Mouse (Mus musculus) forebrain, embryonic 13.5 days (tissue): ENCODE data around the gene Lekr1. TPM values are rescaled to one million over a fixed set of nuclear protein-coding genes. Genes with fewer than 3 reads are reported as not detected.

ENCODE experiments used
- ATAC-seq: fragments of 200-750 bp; cut with Nextera tagmentation; 2 replicates; pipeline ENCODE4 v1.8.0; 2017
- H3K27ac ChIP-seq: fragments of 300-500 bp; sonication (generic); 2 replicates; pipeline ENCODE4 v1.5.1; 2015; ENCODE audit warnings: inconsistent platforms, mild to moderate bottlenecking, moderate library complexity
- H3K27me3 ChIP-seq: fragments of 300-500 bp; sonication (generic); 2 replicates; pipeline ENCODE4 v1.6.1; 2015; ENCODE audit warnings: mild to moderate bottlenecking, inconsistent platforms
- H3K36me3 ChIP-seq: fragments of 300-500 bp; sonication (generic); 2 replicates; pipeline ENCODE4 v1.6.1; 2015; ENCODE audit warnings: mild to moderate bottlenecking, inconsistent platforms; ENCODE audit not compliant: poor library complexity, severe bottlenecking
- H3K4me1 ChIP-seq: fragments of 300-500 bp; sonication (generic); 2 replicates; pipeline ENCODE4 v1.6.1; 2015; ENCODE audit warnings: inconsistent platforms
- H3K4me2 ChIP-seq: fragments of 300-500 bp; sonication (generic); 2 replicates; pipeline ENCODE4 v1.6.1; 2015; ENCODE audit warnings: inconsistent platforms, mild to moderate bottlenecking, moderate library complexity
- H3K4me3 ChIP-seq: fragments of 300-500 bp; sonication (generic); 2 replicates; pipeline ENCODE4 v1.5.1; 2015; ENCODE audit warnings: mild to moderate bottlenecking, inconsistent platforms
- H3K9ac ChIP-seq: fragments of 300-500 bp; sonication (generic); 2 replicates; pipeline ENCODE4 v1.6.1; 2015; ENCODE audit warnings: mild to moderate bottlenecking, inconsistent platforms
- H3K9me3 ChIP-seq: fragments of 300-500 bp; sonication (generic); replicated peaks from 2 replicates; pipeline ENCODE4 v1.6.1; 2016; ENCODE audit warnings: inconsistent platforms
- WGBS: fragments of 180-500 bp; shearing (Covaris S2); methylation state at CpG from one replicate; pipeline ENCODE4 v1.1.7; 2015; 5-methylcytosine and 5-hydroxymethylcytosine counted together
- polyA plus RNA-seq: library from polyadenylated mRNA; unstranded; fragments of >200 nt; fragmentation: Nextera tagmentation; extraction: Ambion mirVana; gene quantifications from 2 replicates; pipeline ENCODE4 v1.2.1, GENCODE M21; 2015

The Lekr1 gene
- polyA plus RNA-seq, 1 experiment from 2014 or later, result 7.0 TPM

- peak; percentile 24 for ATAC-seq
- WGBS, result under 1% methylated on average over 18 of the region's 18 CpGs
- H3K36me3 ChIP-seq, result no peaks in the 10 kb centered on the region
- peak overlapping the region; percentile 95 for H3K4me2 ChIP-seq
- H3K27ac ChIP-seq, result no peak overlapping the region
- H3K9me3 ChIP-seq, result no peaks in the 10 kb centered on the region
- peak overlapping the region; percentile 75; the same call in 1 of the 2 replicates for H3K9ac ChIP-seq
- peak overlapping the region; percentile 61 for H3K4me3 ChIP-seq
- peaks cover 19% of the 10 kb centered on the region for H3K4me1 ChIP-seq
- peaks cover 33% of the 10 kb centered on the region for H3K27me3 ChIP-seq
These were observed 7.9 kb upstream of the Lekr1 start for GRCm38 (mm10) chr3:65658081-65658612.

DNA sequence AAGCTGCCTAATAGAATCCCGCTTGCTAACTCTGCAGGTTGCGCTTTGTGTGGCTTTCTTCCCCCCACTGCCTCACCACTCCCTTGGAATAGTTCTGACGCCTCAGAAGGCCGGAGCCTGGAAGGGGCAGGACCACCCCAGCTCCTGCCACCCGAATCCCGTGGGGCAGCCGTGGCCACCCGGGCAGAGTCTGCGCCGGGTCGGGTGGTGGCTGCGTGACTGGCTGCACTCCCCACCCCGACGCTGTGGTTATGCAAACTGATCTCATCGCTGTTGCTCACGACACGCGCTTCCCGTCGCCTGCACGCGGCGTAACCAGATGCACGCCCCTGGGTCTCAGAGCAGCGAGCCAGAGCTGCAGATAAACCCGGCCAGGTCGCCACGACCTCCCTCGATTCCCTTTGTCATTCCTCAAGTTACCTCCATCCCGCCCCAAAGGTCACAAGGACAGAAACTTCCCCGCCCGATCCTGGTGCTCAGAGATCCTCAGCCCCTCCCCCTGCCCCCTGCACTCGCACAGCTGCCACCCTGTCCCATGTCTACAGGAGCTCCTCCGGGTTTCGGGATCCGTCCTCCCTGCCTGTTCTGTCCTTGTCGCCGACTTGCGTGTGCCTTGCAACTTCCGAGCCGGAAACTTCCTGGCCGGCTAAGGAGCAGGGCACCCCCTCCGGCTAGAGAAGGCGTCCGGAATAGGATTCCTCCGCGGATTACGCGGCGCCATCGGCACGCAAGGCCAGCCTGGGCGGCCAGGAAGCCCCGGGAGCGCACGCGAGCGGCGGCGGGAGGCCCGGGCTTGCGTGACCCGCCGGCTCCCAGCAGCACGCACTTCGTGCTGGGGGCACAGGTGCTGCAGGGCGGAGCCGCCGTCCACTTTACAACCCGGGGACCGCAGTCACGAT lies 7.1 kb upstream of the Lekr1 start:
- Histone ChIP-seq H3K27me3 (peaks cover 33% of the 10 kb centered on the region), H3K4me3 (peak overlapping the region; percentile 61), H3K9ac (peak overlapping the region; percentile 75), H3K27ac (peak overlapping the region; percentile 32), H3K4me2 (peak overlapping the region; percentile 95), H3K36me3 (no peaks in the 10 kb centered on the region), H3K9me3 (no peaks in the 10 kb centered on the region), H3K4me1 (peaks cover 19% of the 10 kb centered on the region)
- peak; percentile 81 for ATAC-seq
- 1% methylated on average over 72 of the region's 72 CpGs for WGBS

- H3K4me1 ChIP-seq, result peaks cover 19% of the 10 kb centered on the region
- H3K27ac ChIP-seq, result no peak overlapping the region
- H3K9me3 ChIP-seq, result no peaks in the 10 kb centered on the region
- ATAC-seq, result peak; percentile 31
- H3K4me2 ChIP-seq, result peak overlapping the region; percentile 95
- peak overlapping the region; percentile 75 for H3K9ac ChIP-seq
- H3K36me3 ChIP-seq, result no peaks in the 10 kb centered on the region
- peak overlapping the region; percentile 61 for H3K4me3 ChIP-seq
- WGBS, result 3% methylated on average over 9 of the region's 9 CpGs
- peaks cover 32% of the 10 kb centered on the region for H3K27me3 ChIP-seq
These were observed 6.5 kb upstream of the Lekr1 start for GRCm38 (mm10) chr3:65659620-65659932.

GRCm38 (mm10) chr3:65660336-65660735 lies 5.7 kb upstream of the Lekr1 start:
- no peak for ATAC-seq
- Histone ChIP-seq H3K27ac (no peak overlapping the region), H3K9me3 (no peaks in the 10 kb centered on the region), H3K9ac (no peak overlapping the region), H3K4me2 (no peak overlapping the region), H3K27me3 (peaks cover 25% of the 10 kb centered on the region), H3K4me1 (peaks cover 20% of the 10 kb centered on the region), H3K36me3 (no peaks in the 10 kb centered on the region), H3K4me3 (no peak overlapping the region)
- 93% methylated on average over 4 of the region's 4 CpGs for WGBS

- no peaks in the 10 kb centered on the region for H3K36me3 ChIP-seq
- H3K4me3 ChIP-seq, result no peak overlapping the region
- WGBS, result 90% methylated on average over 3 of the region's 3 CpGs
- no peak overlapping the region for H3K4me2 ChIP-seq
- no peaks in the 10 kb centered on the region for H3K9me3 ChIP-seq
- peaks cover 26% of the 10 kb centered on the region for H3K4me1 ChIP-seq
- no peak overlapping the region for H3K9ac ChIP-seq
- peaks cover 14% of the 10 kb centered on the region for H3K27me3 ChIP-seq
- no peak for ATAC-seq
- no peak overlapping the region for H3K27ac ChIP-seq
These were observed 4.3 kb upstream of the Lekr1 start for GRCm38 (mm10) chr3:65661731-65662130.

- no peak for ATAC-seq
- no peak overlapping the region for H3K4me2 ChIP-seq
- no peak overlapping the region for H3K9ac ChIP-seq
- peaks cover 10% of the 10 kb centered on the region for H3K27me3 ChIP-seq
- WGBS, result 75% methylated on average over 11 of the region's 11 CpGs
- H3K9me3 ChIP-seq, result no peaks in the 10 kb centered on the region
- no peak overlapping the region for H3K27ac ChIP-seq
- H3K4me3 ChIP-seq, result no peak overlapping the region
- peaks cover 12% of the 10 kb centered on the region for H3K4me1 ChIP-seq
- no peaks in the 10 kb centered on the region for H3K36me3 ChIP-seq
These were observed 2.9 kb upstream of the Lekr1 start for GRCm38 (mm10) chr3:65663176-65663575.

GRCm38 (mm10) chr3:65670216-65670615 lies 4.2 kb downstream of the Lekr1 start:
- Histone ChIP-seq H3K36me3 (no peaks in the 10 kb centered on the region), H3K9me3 (no peaks in the 10 kb centered on the region), H3K4me1 (peaks cover 9% of the 10 kb centered on the region), H3K4me2 (no peak overlapping the region), H3K9ac (no peak overlapping the region; the same call in 1 of the 2 replicates), H3K27me3 (no peaks in the 10 kb centered on the region; the same call in 1 of the 2 replicates), H3K4me3 (no peak overlapping the region), H3K27ac (no peak overlapping the region)
- WGBS, result 61% methylated on average over 6 of the region's 6 CpGs
- no peak for ATAC-seq

DNA sequence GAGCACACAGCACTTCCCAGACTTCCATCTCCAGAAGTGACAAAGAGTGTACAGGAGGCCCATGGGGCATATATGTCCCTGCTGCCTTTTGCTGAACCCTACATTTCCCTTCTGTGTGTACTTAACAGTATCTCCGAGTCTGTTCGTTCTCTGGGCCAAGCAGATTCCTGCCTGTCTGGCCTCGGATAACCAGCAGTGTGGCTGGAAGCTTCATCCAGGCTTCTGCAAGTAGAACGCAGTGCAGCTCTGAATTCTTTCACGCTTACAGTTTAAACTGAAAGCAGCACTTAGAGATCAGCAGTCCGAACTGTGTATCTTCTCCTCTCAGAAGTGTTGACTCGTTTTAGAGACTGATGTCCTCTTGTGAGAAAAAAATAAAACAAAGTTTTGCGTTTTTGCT lies 7.7 kb downstream of the Lekr1 start:
- Histone ChIP-seq H3K36me3 (no peaks in the 10 kb centered on the region), H3K4me1 (no peaks in the 10 kb centered on the region), H3K4me2 (no peak overlapping the region), H3K27ac (no peak overlapping the region), H3K9me3 (no peaks in the 10 kb centered on the region), H3K4me3 (no peak overlapping the region), H3K9ac (no peak overlapping the region), H3K27me3 (no peaks in the 10 kb centered on the region)
- no peak for ATAC-seq
- 72% methylated on average over 8 of the region's 8 CpGs for WGBS

DNA sequence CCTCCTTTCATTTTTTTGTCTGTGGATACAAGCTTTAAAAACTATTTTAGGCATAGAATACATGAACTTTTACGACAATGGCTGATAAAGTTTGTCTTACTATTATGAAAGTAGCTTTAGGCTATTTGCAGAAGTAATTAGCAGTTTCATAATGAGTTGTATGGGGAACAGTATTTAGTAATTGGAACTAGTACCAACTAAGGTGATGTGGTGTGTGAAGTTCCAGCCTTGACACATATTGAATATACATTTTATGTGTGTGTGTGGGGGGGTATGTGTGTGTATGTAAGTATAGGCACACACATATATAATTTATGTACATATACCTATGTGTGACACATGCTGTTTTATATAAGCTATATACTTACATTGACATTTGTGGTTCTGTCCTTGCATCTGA lies 14.6 kb downstream of the Lekr1 start:
- H3K27ac ChIP-seq, result no peak overlapping the region
- no peak overlapping the region for H3K4me2 ChIP-seq
- no peaks in the 10 kb centered on the region for H3K36me3 ChIP-seq
- ATAC-seq, result no peak
- WGBS, result 93% methylated on average over 1 of the region's 1 CpGs
- H3K4me3 ChIP-seq, result no peak overlapping the region
- H3K4me1 ChIP-seq, result no peaks in the 10 kb centered on the region
- no peaks in the 10 kb centered on the region for H3K27me3 ChIP-seq
- no peaks in the 10 kb centered on the region for H3K9me3 ChIP-seq
- H3K9ac ChIP-seq, result no peak overlapping the region

GRCm38 (mm10) chr3:65689705-65690104 lies 23.7 kb downstream of the Lekr1 start:
- Histone ChIP-seq H3K4me2 (no peak overlapping the region), H3K4me1 (no peaks in the 10 kb centered on the region), H3K36me3 (no peaks in the 10 kb centered on the region), H3K27me3 (no peaks in the 10 kb centered on the region), H3K9ac (no peak overlapping the region), H3K4me3 (no peak overlapping the region), H3K9me3 (no peaks in the 10 kb centered on the region), H3K27ac (no peak overlapping the region)
- 47% methylated on average over 2 of the region's 2 CpGs for WGBS
- ATAC-seq, result no peak

DNA sequence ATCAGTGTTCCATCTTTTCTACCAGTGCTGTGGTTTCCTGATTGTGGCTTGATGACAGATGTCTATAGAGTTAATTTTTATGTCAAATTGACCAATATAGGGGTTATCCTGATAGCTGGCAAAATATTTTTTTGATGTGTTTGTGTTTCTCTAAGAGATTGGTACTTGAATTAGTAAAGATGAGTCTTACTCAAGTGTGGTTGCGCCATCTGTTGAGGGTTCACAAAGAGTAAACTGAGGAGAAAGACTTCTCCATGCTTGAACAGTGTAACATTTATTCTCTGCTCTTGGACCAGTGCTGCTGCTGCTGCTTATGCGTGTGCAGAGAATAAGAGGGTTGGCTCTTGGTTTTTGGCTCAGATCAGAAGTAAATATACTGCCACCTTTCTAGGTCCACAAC lies 24.8 kb downstream of the Lekr1 start:
- Histone ChIP-seq H3K9ac (no peak overlapping the region), H3K36me3 (no peaks in the 10 kb centered on the region), H3K27ac (no peak overlapping the region), H3K4me2 (no peak overlapping the region), H3K27me3 (no peaks in the 10 kb centered on the region), H3K4me3 (no peak overlapping the region), H3K4me1 (no peaks in the 10 kb centered on the region), H3K9me3 (no peaks in the 10 kb centered on the region)
- ATAC-seq, result no peak
- WGBS, result 94% methylated on average over 2 of the region's 2 CpGs

DNA sequence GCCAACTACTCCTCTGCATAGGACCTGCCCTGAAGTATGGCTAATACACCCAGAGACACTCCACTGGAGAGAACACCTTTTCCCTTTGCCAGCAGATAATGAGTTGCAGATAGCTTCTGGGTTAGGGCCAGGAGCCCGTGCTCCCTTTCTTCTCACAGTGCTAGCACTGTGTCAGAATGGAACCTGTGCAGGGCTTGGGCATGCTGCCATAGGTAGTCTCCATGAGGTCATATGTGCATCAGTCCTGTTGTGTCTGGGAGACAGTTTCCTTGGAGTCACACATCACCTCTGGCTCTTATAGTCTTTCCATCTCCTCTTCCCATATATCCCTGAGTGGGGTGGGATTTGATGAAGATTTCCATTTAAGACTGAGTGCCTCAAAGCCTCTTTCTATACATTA lies 33.7 kb downstream of the Lekr1 start:
- H3K9me3 ChIP-seq, result no peaks in the 10 kb centered on the region
- ATAC-seq, result no peak
- no peak overlapping the region for H3K27ac ChIP-seq
- WGBS, result 84% methylated on average over 1 of the region's 1 CpGs
- H3K9ac ChIP-seq, result no peak overlapping the region
- H3K27me3 ChIP-seq, result no peaks in the 10 kb centered on the region
- H3K4me3 ChIP-seq, result no peak overlapping the region
- H3K36me3 ChIP-seq, result no peaks in the 10 kb centered on the region
- no peak overlapping the region for H3K4me2 ChIP-seq
- H3K4me1 ChIP-seq, result no peaks in the 10 kb centered on the region
